Mouse (Mus musculus): ENCODE data around the gene Tmem210.

GRCm38 (mm10) chr2:25264851-25265250 lies 23.1 kb upstream of the Tmem210 start:
- no peak for TF ChIP-seq CTCF (IDR thresholded peaks at IDR 0.05; ENCODE audit: borderline replicate concordance, extremely low read depth, insufficient read depth, insufficient read length)
- no peak for TF ChIP-seq POLR2A (IDR thresholded peaks at IDR 0.05; ENCODE audit: borderline replicate concordance, extremely low read depth, insufficient read depth, insufficient read length, poor library complexity, severe bottlenecking)
